Mouse (Mus musculus): Measurements from ENCODE around the gene Hoxa7.

Gene Hoxa7

DNA sequence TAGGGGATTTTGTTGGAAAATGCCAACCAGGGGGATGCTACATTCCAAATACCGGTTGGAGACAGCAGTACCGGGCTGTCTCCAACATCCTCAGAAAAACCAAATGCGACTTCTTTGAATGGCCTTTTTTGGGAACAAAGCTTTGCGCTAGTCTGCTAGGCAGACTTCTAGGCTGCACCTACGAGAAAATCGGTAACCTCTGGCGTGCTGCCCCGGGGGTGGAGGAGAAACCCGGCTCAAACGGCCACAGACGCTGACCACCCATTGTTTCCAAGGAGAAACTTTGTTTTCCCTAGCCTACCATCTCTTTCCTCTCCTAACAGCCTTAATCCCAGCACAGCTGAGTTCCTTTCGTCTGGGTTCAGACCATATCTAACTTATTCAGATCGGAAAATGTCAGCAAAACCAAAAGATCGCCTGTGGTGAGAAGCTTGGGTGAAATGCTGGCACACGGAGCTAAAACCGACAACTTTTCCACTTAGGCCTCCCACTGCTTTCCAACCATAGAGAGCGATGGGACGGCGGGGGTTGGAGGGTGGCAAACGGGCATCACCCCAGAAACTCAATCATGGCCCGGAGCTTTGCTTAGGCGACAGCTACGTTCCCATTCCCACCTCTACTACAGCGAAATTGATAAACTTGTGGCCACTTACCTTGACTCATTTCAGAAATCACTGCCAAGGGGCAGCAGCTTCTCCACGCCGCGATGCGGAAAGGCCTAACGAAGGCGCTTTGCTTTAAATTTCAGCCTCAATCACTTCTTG, 18.2 kb upstream of the Hoxa7 start:
- no peak for DNase-seq (ENCODE audit: low read depth)

DNA sequence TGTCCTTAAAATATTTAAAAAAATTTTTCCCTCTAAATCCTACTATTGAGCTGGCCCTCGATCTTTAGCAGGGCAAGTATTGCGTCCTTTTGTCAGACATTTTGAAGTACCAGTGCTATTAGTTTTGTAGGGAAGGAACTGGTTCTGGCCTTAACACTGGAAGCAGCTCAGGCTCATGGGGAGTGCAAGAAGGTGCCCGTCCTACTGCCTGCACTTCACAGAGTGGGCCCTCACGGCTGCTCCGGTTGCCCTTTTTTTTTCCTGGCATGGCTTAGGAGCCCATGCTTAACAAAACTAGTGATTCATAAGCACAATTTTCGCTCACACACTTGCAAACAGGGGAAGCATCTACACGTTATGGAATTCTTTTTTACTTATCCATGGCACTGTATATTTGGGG, 17.3 kb upstream of the Hoxa7 start:
- no peak for DNase-seq (ENCODE audit: low read depth)

DNA sequence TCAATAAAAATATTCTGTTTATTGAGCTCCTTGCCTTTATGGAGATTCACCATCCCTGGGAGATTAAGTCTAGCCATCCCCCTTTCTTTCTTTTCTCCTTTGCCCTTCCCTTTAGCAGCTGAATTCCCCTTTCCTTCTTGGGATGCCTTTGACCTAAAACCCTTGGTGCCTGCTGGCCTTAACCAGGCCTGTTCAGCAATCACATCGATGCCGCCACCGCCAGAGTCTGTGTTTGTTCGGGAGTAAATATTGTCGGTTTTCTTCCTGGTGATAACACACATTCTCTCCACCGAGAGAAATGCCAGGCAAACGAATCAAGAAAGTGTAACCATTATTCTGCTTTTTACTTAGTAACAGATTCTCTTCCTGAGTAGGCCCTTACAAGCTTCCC, 16.5 kb upstream of the Hoxa7 start:
- no peak for DNase-seq (ENCODE audit: low read depth)

DNA sequence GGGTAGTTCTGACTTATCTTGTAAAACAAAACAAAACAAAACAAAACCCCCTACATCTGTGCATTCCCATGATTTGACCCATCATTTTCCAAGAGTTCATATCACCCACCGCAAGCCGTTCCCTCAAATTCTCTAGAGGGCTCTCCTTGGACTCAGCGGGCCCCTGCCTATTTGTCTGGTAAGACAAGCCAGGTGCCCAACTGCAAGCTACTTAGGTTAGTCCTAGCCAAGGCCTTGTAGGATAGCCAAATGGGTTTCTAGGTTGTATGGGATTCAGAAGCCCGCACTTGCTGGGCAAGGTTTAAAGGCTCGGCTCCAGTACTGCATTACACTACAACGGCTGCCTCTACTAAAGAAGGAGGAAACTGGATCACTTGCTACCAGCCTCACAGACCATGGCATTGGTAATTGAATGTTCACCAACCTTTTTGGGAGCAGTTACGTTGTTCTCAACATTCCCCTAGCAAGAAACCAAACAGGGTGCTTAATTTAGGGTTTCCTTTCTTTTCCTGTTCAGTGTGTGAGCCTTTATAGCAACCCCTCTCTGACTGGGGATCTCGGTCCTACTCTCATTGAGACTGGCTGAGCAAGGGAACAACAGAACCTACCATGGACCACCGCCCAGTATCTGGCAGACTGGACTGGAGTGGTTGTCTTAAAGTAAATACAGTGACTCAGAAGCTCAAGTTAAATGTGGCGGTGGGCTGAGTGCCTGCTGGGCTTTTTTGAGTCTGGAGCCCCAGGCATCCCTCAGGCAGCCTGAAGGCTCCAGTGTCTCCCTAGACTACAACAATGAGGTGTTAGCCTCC, 15.9 kb upstream of the Hoxa7 start:
- no peak for DNase-seq (ENCODE audit: low read depth)

DNA sequence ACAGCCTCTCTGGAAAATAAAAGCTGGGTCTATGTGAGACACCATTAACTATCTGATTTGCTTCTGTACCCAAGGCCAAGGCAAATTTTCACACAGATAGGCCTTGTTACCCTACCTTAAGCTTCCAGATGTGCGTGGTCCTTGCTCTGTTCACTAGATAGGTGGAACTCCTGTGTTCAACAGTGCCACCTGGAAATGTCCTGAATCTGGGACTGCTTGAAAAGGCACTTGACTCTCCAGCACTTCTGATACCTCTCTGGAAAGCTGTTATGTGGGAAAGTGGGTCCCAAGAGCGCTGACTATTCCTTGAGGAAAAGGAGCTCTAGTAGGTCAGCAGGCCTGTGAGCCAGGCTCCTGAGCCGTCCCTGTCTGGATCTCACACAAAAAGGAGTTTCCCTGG, 15.2 kb upstream of the Hoxa7 start:
- DNase-seq (ENCODE audit: low read depth), result no peak

DNA sequence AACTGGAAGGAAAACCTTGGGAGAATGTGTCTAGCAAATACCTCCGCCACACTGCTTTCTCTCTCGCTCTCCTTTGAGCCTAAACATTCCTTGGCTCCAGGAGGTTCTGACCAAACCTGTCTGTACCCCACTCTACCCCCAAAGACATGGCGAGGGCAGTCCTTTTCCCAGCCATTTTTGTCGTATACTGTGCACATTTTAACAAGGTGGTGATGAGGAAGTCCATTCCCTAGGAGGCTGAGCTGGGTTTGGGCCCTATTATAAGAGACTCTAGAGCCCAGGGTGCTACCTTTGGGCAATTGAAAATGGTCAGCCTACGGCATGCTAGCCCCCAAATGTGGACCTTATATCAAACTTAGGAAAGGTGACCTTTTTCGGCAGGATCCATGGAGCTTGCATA, 14.2 kb upstream of the Hoxa7 start:
- no peak for DNase-seq (ENCODE audit: low read depth)

DNA sequence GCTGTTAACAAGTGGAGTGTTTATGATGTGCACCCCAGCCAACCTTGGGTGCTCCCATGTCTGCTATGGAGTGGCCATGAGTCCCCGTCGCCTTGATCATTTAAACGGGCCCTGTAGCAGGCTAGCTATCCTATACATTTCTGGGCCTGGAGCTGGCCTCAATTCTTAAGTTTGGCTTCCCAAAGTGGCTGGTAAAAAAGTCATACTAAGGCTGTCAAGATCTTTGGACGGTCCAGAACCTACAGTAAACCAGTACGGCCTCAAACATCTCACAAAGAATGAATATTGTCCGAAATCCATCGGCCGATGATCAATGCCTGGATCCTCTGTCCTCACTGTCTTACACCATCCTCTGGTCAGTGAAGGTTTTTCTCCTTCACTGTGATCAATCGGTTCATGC, 13.6 kb upstream of the Hoxa7 start:
- DNase-seq (ENCODE audit: low read depth), result no peak

DNA sequence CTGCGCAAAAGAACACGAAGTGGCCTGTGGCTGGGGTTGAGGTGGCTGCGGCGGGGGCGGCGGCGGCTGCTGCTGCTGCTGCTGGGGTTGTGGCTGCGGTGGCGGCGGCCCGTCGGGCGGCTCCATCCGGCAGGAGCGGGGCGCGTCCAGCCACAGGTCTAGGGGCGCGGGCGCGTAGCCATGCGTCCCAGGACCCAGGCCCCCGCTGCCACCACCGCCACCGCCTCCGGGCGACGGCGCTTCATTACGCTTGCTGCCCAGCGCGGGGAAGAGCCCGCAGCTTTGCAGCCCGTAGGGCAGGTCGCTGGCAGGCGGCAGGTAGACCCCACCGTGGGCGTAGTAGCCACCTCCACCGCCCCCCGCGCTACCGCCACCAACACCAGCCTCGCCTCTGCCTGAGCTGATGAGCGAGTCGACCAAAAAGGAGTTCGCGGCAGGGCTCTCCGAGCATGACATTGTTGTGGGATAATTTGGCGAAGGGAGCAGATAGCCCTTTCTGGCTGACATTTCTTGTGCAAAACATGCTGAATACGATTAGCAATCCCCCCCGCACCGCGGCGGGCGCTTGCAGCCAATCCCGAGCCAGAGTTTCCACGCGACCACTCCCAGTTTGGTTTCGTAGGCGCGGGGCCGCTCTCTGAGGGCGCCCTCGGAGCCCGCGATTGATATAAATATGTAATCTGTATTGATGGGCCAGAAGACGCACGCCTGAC, 12.9 kb upstream of the Hoxa7 start:
- no peak for DNase-seq (ENCODE audit: low read depth)

DNA sequence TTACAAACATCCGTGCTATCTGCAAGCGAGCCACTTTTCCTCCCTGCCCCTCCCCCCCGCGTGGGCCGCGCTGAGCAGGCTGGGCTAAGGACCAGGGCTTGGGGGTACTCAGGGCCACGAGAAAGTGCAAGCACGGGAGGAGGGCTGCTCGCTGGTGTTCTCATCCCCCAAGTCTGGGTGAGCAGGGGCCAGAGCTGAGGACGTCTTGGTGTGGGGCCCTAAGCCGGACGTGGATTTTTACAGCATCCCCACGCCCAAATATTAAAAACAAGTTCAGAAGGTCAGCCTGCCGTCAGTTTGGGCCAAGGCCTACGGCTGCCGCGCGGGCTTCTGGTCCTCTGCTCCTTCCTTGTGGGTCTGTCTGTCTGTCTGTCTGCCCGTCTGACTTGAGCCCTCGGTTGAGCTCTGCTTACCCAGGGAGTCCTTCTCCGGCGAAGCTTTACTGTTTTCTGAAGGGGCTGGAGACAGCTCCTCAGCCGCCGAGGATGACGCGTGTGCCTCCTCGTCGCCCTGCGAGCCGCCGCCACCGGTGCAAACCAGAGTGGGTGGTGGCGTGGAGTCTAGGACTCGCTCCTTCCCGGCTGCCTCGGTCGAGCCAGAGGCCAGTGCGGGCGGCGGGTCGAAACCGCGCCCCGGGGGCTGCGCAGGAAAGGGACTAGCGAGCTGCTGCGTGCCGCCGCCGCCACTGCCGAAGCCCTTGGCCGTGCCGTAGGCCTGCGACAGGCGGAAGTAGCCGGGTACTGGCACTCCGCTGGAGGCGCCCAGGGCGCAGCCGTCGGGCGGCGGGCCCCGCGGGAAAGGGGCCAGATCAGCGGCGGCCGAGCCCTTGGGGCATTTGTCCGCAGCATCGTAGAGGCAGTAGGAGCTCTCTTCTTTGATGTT, 12.1 kb upstream of the Hoxa7 start:
- DNase-seq (ENCODE audit: low read depth), result no peak

DNA sequence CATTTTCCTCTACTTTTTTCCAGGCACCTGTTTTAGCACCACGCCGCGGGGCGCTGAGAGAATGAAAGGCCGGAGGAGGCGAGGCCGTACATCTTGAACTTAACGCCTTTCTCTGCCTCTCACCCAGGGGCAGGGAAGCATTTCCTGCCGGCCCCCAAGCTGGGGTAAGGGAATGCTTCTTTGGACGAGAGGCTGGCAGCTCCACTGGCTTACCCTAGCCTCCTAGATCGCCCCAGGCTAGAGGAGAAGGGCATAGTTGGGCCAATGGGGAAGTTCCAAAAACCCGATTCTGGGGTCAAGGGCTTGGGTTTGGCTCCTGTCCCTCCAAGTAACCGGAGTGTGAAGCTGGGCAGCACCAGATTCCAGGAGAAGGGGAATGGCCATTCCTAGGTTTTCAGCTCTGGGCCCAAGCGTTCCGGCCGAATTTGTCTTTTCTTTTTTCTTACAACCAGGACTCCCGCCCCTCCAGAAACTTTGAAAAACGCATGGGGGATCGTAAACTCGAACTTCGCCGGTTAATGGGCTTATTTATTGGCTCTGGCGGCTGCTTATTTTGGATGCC, 11.4 kb upstream of the Hoxa7 start:
- no peak for DNase-seq (ENCODE audit: low read depth)

DNA sequence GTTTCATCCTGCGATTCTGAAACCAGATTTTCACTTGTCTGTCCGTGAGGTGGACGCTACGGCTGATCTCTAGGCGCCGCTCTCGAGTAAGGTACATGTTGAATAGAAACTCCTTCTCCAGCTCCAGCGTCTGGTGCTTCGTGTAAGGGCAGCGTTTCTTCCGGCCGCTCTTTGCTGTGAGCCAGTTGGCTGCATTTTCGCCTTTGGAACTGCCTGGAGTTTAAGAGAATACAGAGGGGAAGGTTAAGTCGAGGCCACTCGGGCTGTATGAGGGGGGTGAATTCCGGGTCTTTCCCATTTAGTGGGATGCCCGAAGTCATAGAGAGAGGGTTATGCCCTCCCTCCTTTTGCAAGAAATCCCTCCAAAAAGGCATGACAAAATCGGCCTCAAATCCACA, 10.9 kb upstream of the Hoxa7 start:
- DNase-seq (ENCODE audit: low read depth), result no peak

DNA sequence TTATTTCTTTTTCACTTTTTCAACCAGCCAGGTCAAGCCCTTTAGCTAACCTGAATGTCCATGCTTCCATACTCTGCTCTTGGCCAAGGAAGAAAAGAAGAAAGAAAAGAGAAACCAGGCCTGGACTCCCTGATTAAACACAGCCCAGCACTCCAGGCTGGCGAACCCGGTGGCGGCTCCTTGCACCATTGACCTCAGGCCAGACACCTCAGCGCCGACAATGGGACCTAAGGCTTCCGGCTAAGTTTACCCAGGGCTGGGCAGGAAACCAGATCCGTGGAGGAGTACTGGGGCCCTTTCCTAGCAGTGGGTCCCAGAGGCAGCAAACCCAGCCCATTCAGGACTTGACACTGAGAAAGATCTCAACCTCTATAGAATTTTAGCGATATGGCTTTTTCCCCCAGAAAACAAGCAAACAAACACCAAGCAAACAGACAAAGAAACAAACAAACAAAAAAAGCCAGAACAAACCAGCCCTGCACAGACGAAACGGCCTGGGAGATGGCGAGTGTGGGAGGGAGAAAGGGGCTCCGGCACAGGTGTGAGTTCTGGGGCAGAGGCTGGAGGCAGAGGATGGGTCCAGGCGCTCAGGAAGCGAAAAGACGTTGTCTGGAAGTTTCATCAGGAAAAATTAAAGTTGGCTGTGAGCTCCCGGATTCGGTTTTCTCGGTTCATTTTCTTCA, 10.4 kb upstream of the Hoxa7 start:
- no peak for DNase-seq (ENCODE audit: low read depth)

DNA sequence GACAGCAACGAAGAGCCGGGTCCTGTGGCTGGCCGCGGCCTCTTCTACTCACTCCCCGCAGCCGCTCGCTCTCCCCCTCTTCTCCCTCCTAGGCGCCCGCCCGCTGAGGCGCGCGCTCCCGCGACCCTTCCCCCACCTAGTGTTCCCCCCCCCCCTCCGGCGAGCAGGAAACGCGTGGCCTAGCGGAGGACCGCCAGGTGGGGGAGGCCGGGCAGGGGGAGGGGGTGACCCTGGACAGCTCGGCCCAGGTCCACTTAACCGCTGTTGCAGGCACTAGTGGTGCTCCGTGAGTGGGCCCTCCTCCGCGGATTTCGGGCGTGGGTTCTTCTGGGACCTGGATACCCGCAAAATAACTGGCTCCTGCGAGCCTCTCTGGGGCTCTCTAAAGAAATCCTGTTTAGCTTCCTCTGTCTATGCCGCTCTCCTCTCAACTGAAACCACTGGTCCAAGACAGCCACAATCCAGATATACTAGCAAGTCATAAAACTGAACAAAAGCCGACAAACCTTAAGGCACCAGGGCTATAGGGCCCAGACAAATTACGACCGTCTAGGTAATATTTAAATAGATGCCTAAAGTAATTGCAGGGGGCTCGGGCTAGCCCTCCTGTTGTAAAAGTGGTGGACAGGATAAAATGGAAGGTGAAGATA, 9.0 kb upstream of the Hoxa7 start, which contains the start of gene Hoxa9:
Hoxa9 (minus strand) TSS at position 574 of the 650 bp plus-strand sequence.
- no peak for DNase-seq (ENCODE audit: low read depth)

DNA sequence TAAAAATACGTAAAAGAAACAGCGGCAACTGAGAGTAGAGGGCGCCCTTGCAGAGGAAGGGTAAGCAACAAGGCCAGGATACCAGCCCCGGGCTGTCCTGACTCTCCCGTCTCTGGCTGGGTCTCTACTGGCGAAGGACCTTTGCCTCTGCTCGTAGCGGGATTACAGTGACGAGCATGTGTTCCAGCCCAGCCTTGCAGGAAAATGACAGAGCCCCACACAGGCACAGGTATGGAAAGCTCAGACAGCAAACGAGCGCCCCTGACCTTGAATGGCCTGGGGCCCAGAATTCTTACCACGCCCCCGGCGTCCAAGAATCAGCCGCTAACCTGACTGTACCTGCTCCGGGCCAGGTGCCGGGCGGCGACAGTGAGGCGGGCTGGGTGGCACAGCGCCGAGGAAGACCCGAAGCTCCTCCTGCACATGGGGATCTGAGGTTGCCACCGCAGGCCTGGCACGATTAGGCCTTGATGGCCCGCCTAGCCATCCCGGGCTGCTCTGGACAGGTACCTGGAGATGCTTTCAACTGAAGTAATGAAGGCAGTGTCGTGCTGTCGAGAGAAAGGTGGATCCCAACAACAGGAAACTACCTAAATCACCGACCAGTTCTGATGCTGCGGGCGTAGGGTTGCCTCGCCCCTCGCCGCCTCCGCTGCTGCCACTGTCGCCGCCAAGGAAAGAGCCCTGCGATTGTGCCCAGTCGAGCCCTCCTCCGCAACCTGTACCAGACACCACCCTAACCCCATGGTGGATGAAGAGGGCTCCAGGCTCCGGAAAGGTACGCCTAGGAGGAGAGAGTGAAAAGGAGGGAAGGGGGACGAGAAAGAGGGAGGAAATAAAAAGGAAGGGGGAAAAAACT, 8.1 kb upstream of the Hoxa7 start:
- DNase-seq (ENCODE audit: low read depth), result no peak

DNA sequence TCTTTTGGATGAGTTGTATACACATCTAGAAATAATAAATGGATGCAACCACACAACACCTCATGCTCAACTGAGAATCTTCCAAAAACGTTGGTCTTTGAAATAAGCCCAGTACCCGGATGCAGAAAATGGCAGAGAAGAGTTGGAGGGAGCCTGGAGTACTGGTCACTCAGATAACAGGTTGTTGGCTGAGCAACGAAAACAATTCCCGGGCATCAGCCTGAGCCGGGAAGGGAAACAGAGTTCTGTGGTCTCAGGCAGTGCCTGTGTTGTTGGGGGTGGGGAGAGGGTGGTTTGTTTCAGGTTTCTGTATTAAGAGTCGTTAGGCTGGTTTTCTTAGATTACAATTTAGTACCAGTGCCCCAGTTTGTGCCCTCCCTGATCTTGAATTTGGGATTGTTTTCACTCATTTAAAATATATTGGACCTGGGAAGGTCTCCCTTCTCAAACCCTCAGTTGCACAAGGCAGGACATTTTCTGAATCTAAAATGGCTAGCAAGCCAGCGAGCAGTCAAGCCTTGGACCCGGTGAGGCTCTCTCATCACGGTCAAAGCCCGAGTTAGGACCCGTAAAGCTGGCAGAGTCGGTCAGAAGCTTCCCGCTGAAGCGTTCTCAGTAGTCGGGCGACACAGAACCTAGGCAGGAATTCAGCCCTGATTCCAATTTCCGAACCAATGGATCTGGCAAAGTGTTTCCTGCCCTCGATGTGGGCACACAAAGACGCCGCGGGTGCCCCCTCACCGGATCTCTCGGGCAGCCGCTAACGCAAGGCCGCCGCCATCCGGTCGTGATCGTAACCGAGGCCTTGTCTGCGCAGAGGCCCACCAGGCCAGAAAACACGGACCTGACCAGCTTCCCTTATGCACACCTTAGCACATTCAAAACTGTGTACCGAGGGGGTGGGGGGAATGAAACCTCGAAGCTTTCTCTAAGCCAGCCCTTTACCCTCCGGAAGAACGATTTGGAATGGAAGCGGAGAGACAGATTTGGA, 7.1 kb upstream of the Hoxa7 start:
- no peak for DNase-seq (ENCODE audit: low read depth)

DNA sequence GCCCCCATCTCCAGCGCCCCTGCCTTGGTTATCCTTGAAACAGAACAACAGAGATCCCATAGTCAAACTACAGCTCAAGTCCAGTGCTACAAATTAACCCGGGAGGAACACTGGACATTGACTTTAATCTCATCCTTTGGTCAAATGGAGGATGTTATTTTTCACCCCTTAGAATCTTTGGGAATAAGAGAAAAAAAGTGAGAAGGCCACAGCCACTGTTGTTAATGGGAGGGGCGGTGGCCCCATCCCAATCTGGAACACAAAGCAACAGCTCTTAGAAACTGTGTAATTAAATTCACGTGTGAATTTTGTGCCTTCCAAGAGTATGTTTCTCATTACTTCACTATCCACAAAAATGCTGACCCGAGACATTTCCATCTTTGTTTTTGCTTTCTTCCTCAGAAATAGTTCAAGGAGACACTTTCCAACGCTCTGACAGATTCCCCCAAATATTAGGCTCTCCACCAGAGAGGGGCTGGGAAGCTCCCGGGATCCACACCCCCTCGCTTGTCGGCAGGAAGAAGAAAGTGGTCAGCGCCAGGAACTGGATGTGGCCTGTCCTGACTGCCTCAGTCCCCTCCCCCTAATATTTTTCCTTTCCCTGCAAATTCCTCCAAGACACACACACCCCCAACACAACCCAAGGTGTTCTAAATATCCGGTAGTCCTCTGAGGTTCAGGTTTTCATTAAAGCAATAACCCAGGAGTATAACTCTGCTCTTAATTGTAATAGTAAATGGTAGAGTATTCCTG, 6.0 kb upstream of the Hoxa7 start:
- DNase-seq (ENCODE audit: low read depth), result no peak

DNA sequence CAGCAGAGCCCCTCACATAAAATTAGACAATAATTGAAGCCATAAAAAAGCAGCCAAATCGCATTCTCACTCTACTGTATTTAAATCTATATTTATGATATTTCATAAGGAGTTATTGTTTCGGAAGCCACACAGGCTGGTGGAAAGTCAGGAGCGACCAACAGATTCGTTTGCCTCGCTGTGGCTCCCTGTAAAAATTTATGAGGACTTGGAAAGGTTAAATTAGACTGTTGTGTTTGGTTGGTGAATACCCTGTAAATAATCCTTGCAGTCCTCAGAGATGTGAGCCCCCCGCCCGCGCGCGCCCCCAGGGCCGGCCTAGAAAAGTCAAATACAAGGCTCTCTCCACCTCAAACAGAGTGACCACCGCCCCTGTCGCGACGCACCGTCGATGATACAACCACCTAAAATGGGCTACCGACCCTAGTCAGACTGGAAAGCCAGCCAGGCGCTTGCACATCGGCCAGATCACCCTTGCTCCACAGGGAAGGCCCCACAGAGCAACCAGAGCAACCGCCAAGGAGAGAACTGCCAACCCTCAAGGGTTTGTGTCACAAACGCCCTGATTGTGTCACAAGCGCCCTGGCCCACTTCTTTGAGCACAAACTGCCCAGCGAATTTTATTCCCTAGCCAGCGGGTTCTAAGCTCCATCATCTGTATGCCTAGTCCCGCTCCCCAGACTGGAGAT, 5.1 kb upstream of the Hoxa7 start:
- no peak for DNase-seq (ENCODE audit: low read depth)

Measured in 416B (cell line).